Mouse (Mus musculus) neural tube, embryonic 14.5 days (tissue): ENCODE measurements around the gene Gdpd1. TPM values are rescaled to one million over a fixed set of nuclear protein-coding genes. Genes with fewer than 3 reads are reported as not detected.

Experiments used
- microRNA counts: library from miRNA; unstranded; fragments of <30 nt; microRNA quantifications from one replicate; lab custom pipeline; 2016
- microRNA-seq: library from miRNA; unstranded; fragments of <30 nt; microRNA quantifications from one replicate; pipeline ENCODE4, GENCODE M21; 2016
- polyA plus RNA-seq: library from polyadenylated mRNA; unstranded; fragments of >200 nt; fragmentation: Nextera tagmentation; extraction: Ambion mirVana; gene quantifications from 2 replicates; pipeline ENCODE4 v1.2.1, GENCODE M21; 2014

The Gdpd1 gene
- polyA plus RNA-seq, 1 experiment from 2014 or later = 172 TPM

MicroRNAs within 50 kb of the gene (microRNA counts, 519-probe panel; counts per million panel counts)
- 6,241 counts per million, percentile 90 among the panel's probes with 10 or more counts for microRNA mmu-miR-301a (lab: Ali Mortazavi, UCI)

Small RNAs within 50 kb of the gene (microRNA-seq; reads per million reads assigned to microRNA genes)
- gene Mir301 = 2,080 reads per million, percentile 83 among the genes with 10 or more reads in this experiment

Other genes with a start within 250 kb of the Gdpd1 start
- gene Ypel2, start 80.4 kb downstream of the Gdpd1 start, polyA plus RNA-seq = 2.9 and 3.1 TPM in 2 replicates
- gene Smg8, start 12.7 kb upstream of the Gdpd1 start, polyA plus RNA-seq = 23.2 TPM in 2 replicates
- 2.4 and 2.5 TPM in 2 replicates for gene Prr11, start 34.6 kb upstream of the Gdpd1 start, polyA plus RNA-seq
- gene Ska2, start 35.2 kb upstream of the Gdpd1 start, polyA plus RNA-seq = 38.2 and 43.0 TPM in 2 replicates
- 102 and 106 TPM in 2 replicates for gene Trim37, start 53.0 kb upstream of the Gdpd1 start, polyA plus RNA-seq